In the genomic region with DNA sequence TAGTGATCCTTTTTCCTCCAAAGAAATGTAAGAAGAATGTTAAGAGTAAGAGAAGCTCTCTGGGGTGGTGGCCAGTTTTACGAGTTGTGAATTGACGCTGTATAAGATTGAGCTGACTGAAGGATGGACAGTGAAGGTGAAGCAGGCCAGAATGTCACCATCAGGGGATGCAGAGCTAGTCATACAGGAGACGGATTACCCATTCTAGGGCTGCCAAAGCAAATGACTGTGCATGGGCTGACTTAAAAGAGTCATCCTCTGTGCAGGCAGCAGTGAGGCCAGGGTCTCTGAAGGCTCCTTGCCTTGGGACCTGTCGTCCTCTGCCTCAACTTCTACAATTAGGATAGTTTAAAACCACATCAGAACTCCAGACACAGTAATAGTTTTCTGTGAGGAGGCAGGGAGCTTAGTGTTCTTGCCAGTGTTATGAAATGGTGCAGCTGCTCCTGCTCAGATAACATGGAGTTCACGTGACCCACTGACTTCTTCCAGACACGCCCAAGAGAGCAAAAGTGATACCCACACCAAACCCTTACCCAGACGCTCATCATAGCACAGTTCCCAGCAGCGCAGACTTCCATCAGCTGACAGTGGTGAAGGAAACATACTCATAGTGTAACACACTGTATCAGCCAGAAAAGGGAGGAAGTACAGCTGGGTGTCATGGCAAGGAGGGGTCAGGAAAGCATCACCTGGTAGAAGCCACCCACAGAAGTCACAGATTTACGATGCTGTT, we compare ENCODE assay signal across 10 mouse cellular contexts. TPM values are rescaled to one million over a fixed set of nuclear protein-coding genes. Genes with fewer than 3 reads are reported as not detected.
DNase-seq lines count a peak whose midpoint lies in the region; ATAC-seq and TF ChIP-seq lines count a peak whose summit lies in the region.
"Had no signal": no experiment of that assay in that cellular context is flagged by ENCODE, and none has a peak within 500 bp of the region (broad histone marks: within the 10 kb centered on the region; RNA-seq: fewer than 3 reads in every experiment).

No protein-coding gene starts in this region.

- H3K9ac ChIP-seq in stomach, postnatal 0 days (ENCODE audit: low read length) = no peak overlapping the region
- H3K9ac ChIP-seq: embryonic facial prominence, embryonic 13.5 days; lung, embryonic 14.5 days had no signal

- no peaks in the 10 kb centered on the region for H3K27me3 ChIP-seq in stomach, postnatal 0 days (ENCODE audit: control insufficient read depth, insufficient read depth, low read length)
- H3K27me3 ChIP-seq: embryonic facial prominence, embryonic 13.5 days had no signal

- H3K4me1 ChIP-seq in stomach, postnatal 0 days (replicated peaks; ENCODE audit: control insufficient read depth, insufficient read depth) = no peaks in the 10 kb centered on the region
- H3K4me1 ChIP-seq: embryonic facial prominence, embryonic 13.5 days had no signal

- H3K4me2 ChIP-seq in stomach, postnatal 0 days (replicated peaks; ENCODE audit: low read depth) = no peak overlapping the region
- H3K4me2 ChIP-seq: embryonic facial prominence, embryonic 13.5 days; lung, embryonic 14.5 days had no signal

- ATAC-seq in stomach, postnatal 0 days (ENCODE audit: low FRiP score, low TSS enrichment) = peak; percentile 18; the same call in 1 of the 2 replicates

- H3K9me3 ChIP-seq in stomach, postnatal 0 days (ENCODE audit: control insufficient read depth, low read length) = no peaks in the 10 kb centered on the region
- H3K9me3 ChIP-seq: embryonic facial prominence, embryonic 13.5 days had no signal

- no peak overlapping the region for H3K4me3 ChIP-seq in stomach, postnatal 0 days (ENCODE audit: low read depth, low read length)
- H3K4me3 ChIP-seq: embryonic facial prominence, embryonic 13.5 days had no signal

- peak; percentile 38 for DNase-seq in urinary bladder, postnatal 14 days (ENCODE audit: low spot score)
- no peak for DNase-seq in urinary bladder, postnatal 10 days (ENCODE audit: low spot score)
- DNase-seq in gastrocnemius, postnatal 10 days = peak; percentile 17
- DNase-seq in liver = peak; percentile 12
- DNase-seq in stomach, postnatal 0 days (ENCODE audit: low spot score) = no peak
- no peak for DNase-seq in cerebellum, adult 11-12 months
- no peak for DNase-seq in kidney, adult 11 months
- DNase-seq: kidney, postnatal 25 days; lung, embryonic 14.5 days had no signal

- H3K27ac ChIP-seq in stomach, postnatal 0 days (replicated peaks) = no peak overlapping the region
- H3K27ac ChIP-seq: embryonic facial prominence, embryonic 13.5 days had no signal

- no peak for TF ChIP-seq EP300 in stomach, postnatal 0 days (optimal IDR thresholded peaks at IDR 0.05)

- no peak for TF ChIP-seq CTCF in stomach, postnatal 0 days (IDR thresholded peaks at IDR 0.05; ENCODE audit: low read depth)

- 62% methylated on average over 9 of the region's 9 CpGs for WGBS in stomach, postnatal 0 days

- peaks cover 4% of the 10 kb centered on the region; the same call in 1 of the 2 replicates for H3K36me3 ChIP-seq in stomach, postnatal 0 days (ENCODE audit: control insufficient read depth, insufficient read depth, low read length)

RNA-seq across cellular contexts. Expression of gene Ugp2, which starts 56.9 kb away (rescaled TPM):
- total RNA-seq in gastrocnemius, postnatal 10 days (2021) = 100 to 1,000 TPM; 290 to 306 TPM
- polyA plus RNA-seq in stomach, postnatal 0 days (2015; fragmentation: Nextera tagmentation; extraction: Ambion mirVana) = 124 and 128 TPM in 2 replicates

Comparison
In these comparisons a context has a peak if more than half of its experiments do, and no peak if none do; other contexts are left out.
1. DNase-seq: peak in urinary bladder, postnatal 14 days (single experiment), gastrocnemius, postnatal 10 days (single experiment) and liver (single experiment); none in urinary bladder, postnatal 10 days (single experiment), stomach, postnatal 0 days (single experiment), cerebellum, adult 11-12 months (single experiment) and kidney, adult 11 months (single experiment).